Mouse (Mus musculus) liver, postnatal 0 days (tissue): ENCODE data around the gene Tbxa2r. TPM values are rescaled to one million over a fixed set of nuclear protein-coding genes. Genes with fewer than 3 reads are reported as not detected.

ENCODE experiments used
- ATAC-seq: fragments of 200-750 bp; cut with Nextera tagmentation; 2 replicates; pipeline ENCODE4 v1.8.0; 2017; ENCODE audit warnings: mild to moderate bottlenecking, moderate library complexity
- DNase-seq: peaks from one replicate; pipeline ENCODE4 v3.0.0-alpha.2; 2016
- H3K27ac ChIP-seq: fragments of 300-500 bp; sonication (generic); 2 replicates; pipeline ENCODE4 v1.5.1; 2014; ENCODE audit warnings: antibody characterized with exemption, moderate library complexity, mild to moderate bottlenecking, low read depth
- H3K27me3 ChIP-seq: fragments of 300-500 bp; sonication (generic); 2 replicates; pipeline ENCODE4 v1.6.1; 2014; ENCODE audit warnings: low read length, control low read depth, mixed read lengths; ENCODE audit not compliant: insufficient read depth
- H3K36me3 ChIP-seq: fragments of 300-500 bp; sonication (generic); replicated peaks from 2 replicates; pipeline ENCODE4 v1.6.1; 2014; ENCODE audit warnings: mild to moderate bottlenecking, control low read depth, low read length, moderate library complexity, mixed read lengths; ENCODE audit not compliant: insufficient read depth
- H3K4me1 ChIP-seq: fragments of 300-500 bp; sonication (generic); 2 replicates; pipeline ENCODE4 v1.6.1; 2014; ENCODE audit warnings: antibody characterized with exemption, mild to moderate bottlenecking, control low read depth; ENCODE audit not compliant: insufficient read depth
- H3K4me2 ChIP-seq: fragments of 300-500 bp; sonication (generic); 2 replicates; pipeline ENCODE4 v1.6.1; 2014; ENCODE audit warnings: low read depth, mild to moderate bottlenecking, low read length, moderate library complexity, mixed read lengths
- H3K4me3 ChIP-seq: fragments of 300-500 bp; sonication (generic); 2 replicates; pipeline ENCODE4 v1.5.1; 2014; ENCODE audit warnings: low read depth, low read length
- H3K9ac ChIP-seq: fragments of 300-500 bp; sonication (generic); replicated peaks from 2 replicates; pipeline ENCODE4 v1.6.1; 2014; ENCODE audit warnings: mild to moderate bottlenecking, moderate library complexity
- H3K9me3 ChIP-seq: fragments of 300-500 bp; sonication (generic); 2 replicates; pipeline ENCODE4 v1.6.1; 2016; ENCODE audit warnings: mild to moderate bottlenecking, control low read depth, low read length, mixed read lengths
- CTCF ChIP-seq: sonication (generic); IDR thresholded peaks from 2 replicates; pipeline ENCODE4 v1.5.1; 2016; ENCODE audit warnings: antibody characterized with exemption, low read depth
- EP300 ChIP-seq: IDR thresholded peaks from 2 replicates; pipeline ENCODE4 v1.6.1; 2016; ENCODE audit warnings: antibody characterized with exemption, low read depth, mild to moderate bottlenecking
- WGBS: fragments of 180-500 bp; shearing (Covaris S2); extraction: QIAGEN DNeasy Blood & Tissue Kit; methylation state at CpG from one replicate; pipeline ENCODE4 v1.1.7; 2014; ENCODE audit not compliant: insufficient replicate concordance; 5-methylcytosine and 5-hydroxymethylcytosine counted together
- polyA plus RNA-seq: library from polyadenylated mRNA; unstranded; fragments of >200 nt; fragmentation: Nextera tagmentation; extraction: Ambion mirVana; gene quantifications from 2 replicates; pipeline ENCODE4 v1.2.1, GENCODE M21; 2015

Tbxa2r gene
- polyA plus RNA-seq, 1 experiment from 2014 or later = 5.4 TPM

DNA sequence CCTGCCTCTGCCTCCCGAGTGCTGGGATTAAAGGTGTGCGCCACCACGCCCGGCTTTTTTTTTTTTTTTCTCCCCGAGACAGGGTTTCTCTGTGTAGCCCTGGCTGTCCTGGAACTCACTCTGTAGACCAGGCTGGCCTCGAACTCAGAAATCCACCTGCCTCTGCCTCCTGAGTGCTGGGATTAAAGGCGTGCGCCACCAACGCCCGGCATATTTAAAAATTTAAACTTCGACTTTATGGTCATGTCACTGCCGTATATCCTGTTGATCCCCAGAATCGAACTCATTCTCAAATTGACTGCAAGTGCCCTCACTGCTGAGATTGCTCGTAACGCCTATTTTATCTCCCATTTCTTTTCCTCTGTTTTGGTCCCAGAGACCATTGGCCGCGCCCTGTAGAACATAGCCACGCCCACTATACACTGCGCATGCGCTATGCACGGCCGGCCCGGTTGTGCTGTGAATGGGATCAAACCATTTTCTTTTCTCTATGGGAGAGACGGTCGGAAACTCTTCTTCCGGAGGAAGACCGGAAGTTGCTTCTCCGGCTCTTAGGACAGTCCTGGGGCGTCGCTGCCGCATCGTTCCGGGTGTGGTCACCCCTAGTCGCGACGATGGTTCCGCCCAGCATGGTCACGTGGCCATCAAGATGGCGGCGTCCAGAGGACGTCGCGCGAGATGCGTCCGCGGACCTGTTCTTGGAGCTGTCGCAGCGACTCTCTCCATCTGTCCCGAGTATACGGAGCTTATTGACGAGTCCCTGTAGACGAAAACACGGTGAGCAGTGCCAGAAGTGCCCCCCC, 55.5 kb downstream of the Tbxa2r start, which contains the start of the genes Dohh and Gm48551:
Gene Dohh, plus strand, starts transcription at position 627 of the 803 bp plus-strand sequence.
Gene Gm48551, plus strand, starts transcription at position 665 of the 803 bp plus-strand sequence.
- ATAC-seq (peak; percentile 82), DNase-seq (peak; percentile 100)
- 3% methylated on average over 51 of the region's 54 CpGs for WGBS
- Histone ChIP-seq H3K4me1 (peaks cover 39% of the 10 kb centered on the region), H3K9ac (peak within 1 kb of the TSS; percentile 89), H3K27ac (peak within 1 kb of the TSS; percentile 97), H3K36me3 (peaks cover 24% of the 10 kb centered on the region), H3K9me3 (no peaks in the 10 kb centered on the region), H3K4me2 (peak within 1 kb of the TSS; percentile 75), H3K27me3 (no peaks in the 10 kb centered on the region), H3K4me3 (peak within 1 kb of the TSS; percentile 74)
- no peak for TF ChIP-seq CTCF
- TF ChIP-seq EP300 = peak; percentile 83

DNA sequence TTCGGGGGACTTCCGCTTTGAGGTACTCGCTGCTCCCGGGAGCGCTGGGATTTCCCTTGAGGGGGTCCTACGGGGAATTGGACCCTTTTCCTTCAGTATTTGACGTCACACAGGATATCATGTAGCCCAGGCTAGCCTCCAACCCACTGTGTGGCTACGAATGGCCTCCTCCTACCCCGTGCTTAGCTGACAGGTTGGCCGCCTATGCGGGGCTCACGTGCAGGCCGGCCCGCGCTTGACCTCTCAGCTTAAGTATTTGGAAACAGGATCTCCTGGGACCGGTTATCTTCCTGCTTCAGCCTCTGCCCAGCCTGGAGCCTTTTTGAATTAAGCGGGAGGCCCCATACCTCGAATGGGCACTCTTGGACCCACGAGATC, 56.1 kb downstream of the Tbxa2r start:
- H3K4me1 ChIP-seq = peaks cover 39% of the 10 kb centered on the region
- no peaks in the 10 kb centered on the region for H3K9me3 ChIP-seq
- DNase-seq (no peak), ATAC-seq (peak; percentile 20)
- H3K4me2 ChIP-seq = peak overlapping the region; percentile 75
- H3K9ac ChIP-seq = peak overlapping the region; percentile 89
- peak overlapping the region; percentile 74 for H3K4me3 ChIP-seq
- H3K27ac ChIP-seq = peak overlapping the region; percentile 97
- H3K36me3 ChIP-seq = peaks cover 24% of the 10 kb centered on the region
- WGBS = under 1% methylated on average over 19 of the region's 19 CpGs
- TF ChIP-seq EP300 = no peak
- no peak for TF ChIP-seq CTCF
- no peaks in the 10 kb centered on the region for H3K27me3 ChIP-seq

Other genes with a start within 250 kb of the Tbxa2r start
- 181 and 183 TPM in 2 replicates for gene Creb3l3, start 229.9 kb upstream of the Tbxa2r start, polyA plus RNA-seq
- gene Map2k2, start 222.8 kb upstream of the Tbxa2r start, polyA plus RNA-seq = 93.2 and 93.9 TPM in 2 replicates
- gene Zbtb7a, start 193.5 kb upstream of the Tbxa2r start, polyA plus RNA-seq = 29.7 and 33.8 TPM in 2 replicates
- 14.6 and 16.1 TPM in 2 replicates for gene Pias4, start 160.8 kb upstream of the Tbxa2r start, polyA plus RNA-seq
- 310 and 313 TPM in 2 replicates for gene Eef2, start 152.1 kb upstream of the Tbxa2r start, polyA plus RNA-seq
- gene Dapk3, start 145.7 kb upstream of the Tbxa2r start, polyA plus RNA-seq = 15.3 and 17.2 TPM in 2 replicates
- gene 4930442H23Rik, start 144.9 kb upstream of the Tbxa2r start, polyA plus RNA-seq = not detected in 2 replicates
- gene Nmrk2, start 126.7 kb upstream of the Tbxa2r start, polyA plus RNA-seq = not detected in 2 replicates
- not detected in 2 replicates for gene Atcay, start 97.9 kb upstream of the Tbxa2r start, polyA plus RNA-seq
- gene Zfr2, start 95.6 kb upstream of the Tbxa2r start, polyA plus RNA-seq = 0.09 and 0.61 TPM in 2 replicates
- gene Matk, start 75.8 kb upstream of the Tbxa2r start, polyA plus RNA-seq = 1.7 TPM in 2 replicates
- 110 and 112 TPM in 2 replicates for gene Mrpl54, start 61.8 kb upstream of the Tbxa2r start, polyA plus RNA-seq
- 21.1 and 23.2 TPM in 2 replicates for gene Apba3, start 61.8 kb upstream of the Tbxa2r start, polyA plus RNA-seq
- gene Tjp3, start 37.1 kb upstream of the Tbxa2r start, polyA plus RNA-seq = 1.7 and 1.8 TPM in 2 replicates
- 8.8 and 9.7 TPM in 2 replicates for gene Pip5k1c, start 35.8 kb upstream of the Tbxa2r start, polyA plus RNA-seq
- 12.4 and 12.9 TPM in 2 replicates for gene Cactin, start 7.6 kb upstream of the Tbxa2r start, polyA plus RNA-seq
- 0.02 and 0.08 TPM in 2 replicates for gene Gipc3, start 14.5 kb downstream of the Tbxa2r start, polyA plus RNA-seq
- gene Hmg20b, start 21.7 kb downstream of the Tbxa2r start, polyA plus RNA-seq = 26.4 and 27.1 TPM in 2 replicates
- gene Mfsd12, start 28.8 kb downstream of the Tbxa2r start, polyA plus RNA-seq = 6.8 and 7.9 TPM in 2 replicates
- gene 4930404N11Rik, start 37.1 kb downstream of the Tbxa2r start, polyA plus RNA-seq = 0.71 and 0.94 TPM in 2 replicates
- 69.7 and 74.6 TPM in 2 replicates for gene Fzr1, start 49.8 kb downstream of the Tbxa2r start, polyA plus RNA-seq
- 39.3 and 42.1 TPM in 2 replicates for gene Dohh, start 55.7 kb downstream of the Tbxa2r start, polyA plus RNA-seq
- 0.40 and 0.70 TPM in 2 replicates for gene Gm48551, start 55.7 kb downstream of the Tbxa2r start, polyA plus RNA-seq
- gene Gm48552, start 60.3 kb downstream of the Tbxa2r start, polyA plus RNA-seq = not detected in 2 replicates
- gene Smim24, start 64.3 kb downstream of the Tbxa2r start, polyA plus RNA-seq = 1.7 and 2.0 TPM in 2 replicates
- gene Nfic, start 126.9 kb downstream of the Tbxa2r start, polyA plus RNA-seq = 19.6 and 21.1 TPM in 2 replicates
- gene Celf5, start 154.0 kb downstream of the Tbxa2r start, polyA plus RNA-seq = not detected in 2 replicates
- gene Ncln, start 167.7 kb downstream of the Tbxa2r start, polyA plus RNA-seq = 29.2 and 30.6 TPM in 2 replicates
- gene S1pr4, start 171.4 kb downstream of the Tbxa2r start, polyA plus RNA-seq = 6.3 and 7.4 TPM in 2 replicates
- gene Gna15, start 195.5 kb downstream of the Tbxa2r start, polyA plus RNA-seq = 4.0 and 4.4 TPM in 2 replicates
- gene Gna11, start 216.5 kb downstream of the Tbxa2r start, polyA plus RNA-seq = 18.3 and 19.2 TPM in 2 replicates
- gene Aes, start 230.8 kb downstream of the Tbxa2r start, polyA plus RNA-seq = 256 and 266 TPM in 2 replicates
- gene Tle2, start 245.8 kb downstream of the Tbxa2r start, polyA plus RNA-seq = 1.2 and 2.2 TPM in 2 replicates